Mouse (Mus musculus) kidney, adult 11 months (tissue): Measurements from ENCODE around the gene Timm22.

Experiments
- DNase-seq: peaks from one replicate; pipeline ENCODE4 v3.0.0; 2022

The Timm22 gene

GRCm38 (mm10) chr11:76406702-76407583, at the start of gene Timm22:
TSS of gene Timm22 (plus strand) at chr11:76406952.
- DNase-seq = peak; percentile 98

GRCm38 (mm10) chr11:76357464-76357863, 49.3 kb upstream of the Timm22 start:
- no peak for DNase-seq

- no peak for DNase-seq
Measured at GRCm38 (mm10) chr11:76358628-76359320, 48.0 kb upstream of the Timm22 start.

GRCm38 (mm10) chr11:76360255-76360654, 46.5 kb upstream of the Timm22 start:
- DNase-seq = no peak

GRCm38 (mm10) chr11:76361422-76361821, 45.3 kb upstream of the Timm22 start:
- no peak for DNase-seq

GRCm38 (mm10) chr11:76363178-76363577, 43.6 kb upstream of the Timm22 start:
- no peak for DNase-seq

- DNase-seq = no peak
Measured at GRCm38 (mm10) chr11:76363636-76364035, 43.1 kb upstream of the Timm22 start.

- DNase-seq = no peak
Measured at GRCm38 (mm10) chr11:76364038-76364437, 42.7 kb upstream of the Timm22 start.

GRCm38 (mm10) chr11:76366720-76367119, 40.0 kb upstream of the Timm22 start:
- no peak for DNase-seq

GRCm38 (mm10) chr11:76370491-76370890, 36.3 kb upstream of the Timm22 start:
- DNase-seq = no peak

- no peak for DNase-seq
Measured at GRCm38 (mm10) chr11:76372120-76372519, 34.6 kb upstream of the Timm22 start.

GRCm38 (mm10) chr11:76372534-76372933, 34.2 kb upstream of the Timm22 start:
- no peak for DNase-seq

- peak; percentile 69 for DNase-seq
Measured at GRCm38 (mm10) chr11:76374491-76375185, 32.1 kb upstream of the Timm22 start.

- no peak for DNase-seq
Measured at GRCm38 (mm10) chr11:76376425-76376824, 30.3 kb upstream of the Timm22 start.

GRCm38 (mm10) chr11:76379921-76380544, 26.7 kb upstream of the Timm22 start:
- DNase-seq = peak; percentile 83

- no peak for DNase-seq
Measured at GRCm38 (mm10) chr11:76381201-76381885, 25.4 kb upstream of the Timm22 start.

GRCm38 (mm10) chr11:76382711-76383324, 23.9 kb upstream of the Timm22 start:
- no peak for DNase-seq

- DNase-seq = no peak
Measured at GRCm38 (mm10) chr11:76384307-76384706, 22.4 kb upstream of the Timm22 start.

- no peak for DNase-seq
Measured at GRCm38 (mm10) chr11:76385017-76385416, 21.7 kb upstream of the Timm22 start.

GRCm38 (mm10) chr11:76385746-76386145, 21.0 kb upstream of the Timm22 start:
- DNase-seq = no peak

GRCm38 (mm10) chr11:76387097-76387496, 19.7 kb upstream of the Timm22 start:
- DNase-seq = no peak

- DNase-seq = no peak
Measured at GRCm38 (mm10) chr11:76388711-76389110, 18.0 kb upstream of the Timm22 start.
